Mouse (Mus musculus): ENCODE results near the gene Tbcel. TPM values are rescaled to one million over a fixed set of nuclear protein-coding genes. Genes with fewer than 3 reads are reported as not detected.

Tbcel gene
- total RNA-seq, 2 experiments from 2014 or later = 10.1 to 13.2 TPM

GRCm38 (mm10) chr9:42457501-42457900 lies 50.1 kb downstream of the Tbcel start:
- ATAC-seq (ENCODE audit: poor library complexity, severe bottlenecking) = no peak

- ATAC-seq (ENCODE audit: poor library complexity, severe bottlenecking) = no peak
These were observed 53.2 kb downstream of the Tbcel start for GRCm38 (mm10) chr9:42454364-42454763.

GRCm38 (mm10) chr9:42449043-42449442 lies 58.6 kb downstream of the Tbcel start:
- ATAC-seq (ENCODE audit: poor library complexity, severe bottlenecking) = no peak

GRCm38 (mm10) chr9:42442100-42442499 lies 65.5 kb downstream of the Tbcel start:
- ATAC-seq (ENCODE audit: poor library complexity, severe bottlenecking) = no peak

- ATAC-seq (ENCODE audit: poor library complexity, severe bottlenecking) = no peak
These were observed 66.4 kb downstream of the Tbcel start for GRCm38 (mm10) chr9:42441234-42441633.

GRCm38 (mm10) chr9:42439446-42439845 lies 68.2 kb downstream of the Tbcel start:
- ATAC-seq (ENCODE audit: poor library complexity, severe bottlenecking) = no peak

GRCm38 (mm10) chr9:42432155-42432554 lies 75.5 kb downstream of the Tbcel start:
- ATAC-seq (ENCODE audit: poor library complexity, severe bottlenecking) = no peak

GRCm38 (mm10) chr9:42431606-42432005 lies 76.0 kb downstream of the Tbcel start:
- no peak for ATAC-seq (ENCODE audit: poor library complexity, severe bottlenecking)

- ATAC-seq (ENCODE audit: poor library complexity, severe bottlenecking) = peak; percentile 77
These were observed 79.3 kb downstream of the Tbcel start for GRCm38 (mm10) chr9:42428060-42428924.

- no peak for ATAC-seq (ENCODE audit: poor library complexity, severe bottlenecking)
These were observed 80.8 kb downstream of the Tbcel start for GRCm38 (mm10) chr9:42426661-42427358.

GRCm38 (mm10) chr9:42423649-42424048 lies 84.0 kb downstream of the Tbcel start:
- no peak for ATAC-seq (ENCODE audit: poor library complexity, severe bottlenecking)

- no peak for ATAC-seq (ENCODE audit: poor library complexity, severe bottlenecking)
These were observed 87.9 kb downstream of the Tbcel start for GRCm38 (mm10) chr9:42419687-42420086.

- ATAC-seq (ENCODE audit: poor library complexity, severe bottlenecking) = no peak
These were observed 88.8 kb downstream of the Tbcel start for GRCm38 (mm10) chr9:42418786-42419185.

- no peak for ATAC-seq (ENCODE audit: poor library complexity, severe bottlenecking)
These were observed 90.2 kb downstream of the Tbcel start for GRCm38 (mm10) chr9:42417352-42417952.

GRCm38 (mm10) chr9:42415184-42415583 lies 92.4 kb downstream of the Tbcel start:
- no peak for ATAC-seq (ENCODE audit: poor library complexity, severe bottlenecking)

GRCm38 (mm10) chr9:42413345-42413744 lies 94.3 kb downstream of the Tbcel start:
- no peak for ATAC-seq (ENCODE audit: poor library complexity, severe bottlenecking)

GRCm38 (mm10) chr9:42411296-42411695 lies 96.3 kb downstream of the Tbcel start:
- ATAC-seq (ENCODE audit: poor library complexity, severe bottlenecking) = no peak

- ATAC-seq (ENCODE audit: poor library complexity, severe bottlenecking) = no peak
These were observed 101.9 kb downstream of the Tbcel start for GRCm38 (mm10) chr9:42405736-42406135.

GRCm38 (mm10) chr9:42401486-42401885 lies 106.1 kb downstream of the Tbcel start:
- ATAC-seq (ENCODE audit: poor library complexity, severe bottlenecking) = no peak

- no peak for ATAC-seq (ENCODE audit: poor library complexity, severe bottlenecking)
These were observed 107.8 kb downstream of the Tbcel start, which contains the start of gene Tecta for GRCm38 (mm10) chr9:42399829-42400228. TSS of gene Tecta (minus strand) at chr9:42399929.

GRCm38 (mm10) chr9:42396141-42396540 lies 111.5 kb downstream of the Tbcel start:
- no peak for ATAC-seq (ENCODE audit: poor library complexity, severe bottlenecking)

- ATAC-seq (ENCODE audit: poor library complexity, severe bottlenecking) = no peak
These were observed 112.7 kb downstream of the Tbcel start for GRCm38 (mm10) chr9:42394903-42395302.

All from megakaryocyte, adult 5-6 weeks (primary cell).